Mouse (Mus musculus) mature B cell (primary cell): ENCODE results near the gene 9530002B09Rik.

Experiments
- in situ Hi-C: fragments of 300-500 bp; cut with MboI; formaldehyde crosslinking; loops from 2 replicates; pipeline ENCODE4 v1.14.3; 2019

9530002B09Rik gene

DNA sequence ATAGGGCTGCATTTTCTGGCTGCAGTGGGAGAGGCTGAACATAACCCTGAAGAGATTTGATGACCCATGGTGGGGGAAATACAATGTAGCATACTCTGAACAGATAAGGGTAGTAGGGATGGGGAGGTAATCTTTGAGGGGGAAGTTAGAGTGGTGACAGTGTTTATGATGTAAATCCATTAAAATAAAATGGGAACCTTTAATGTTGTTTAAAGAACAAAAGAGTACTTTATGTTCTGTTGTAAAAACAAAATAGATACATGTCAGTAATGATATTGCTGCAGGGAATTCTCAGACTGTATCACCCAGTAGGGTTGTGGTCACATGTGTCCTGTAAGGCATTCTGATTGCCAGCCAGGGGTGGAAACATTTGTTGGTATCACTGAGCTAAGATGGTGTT, at the start of gene 9530002B09Rik:
Gene 9530002B09Rik (plus strand): TSS at position 301 of the 400 bp plus-strand sequence.
- in situ Hi-C loops = no loop called here
